Mouse (Mus musculus) thymus, postnatal 0 days (tissue): ENCODE measurements around the gene Mmd. TPM values are rescaled to one million over a fixed set of nuclear protein-coding genes. Genes with fewer than 3 reads are reported as not detected.

Source experiments
- DNase-seq: peaks from one replicate; pipeline ENCODE4 v3.0.0-alpha.2; 2015; ENCODE audit warnings: low spot score
- polyA plus RNA-seq: library from polyadenylated mRNA; unstranded; fragments of >200 nt; fragmentation: Nextera tagmentation; extraction: Ambion mirVana; gene quantifications from 2 replicates; pipeline ENCODE4 v1.2.1, GENCODE M21; 2015

Gene Mmd
- 18.3 and 19.2 TPM in 2 replicates for polyA plus RNA-seq

DNA sequence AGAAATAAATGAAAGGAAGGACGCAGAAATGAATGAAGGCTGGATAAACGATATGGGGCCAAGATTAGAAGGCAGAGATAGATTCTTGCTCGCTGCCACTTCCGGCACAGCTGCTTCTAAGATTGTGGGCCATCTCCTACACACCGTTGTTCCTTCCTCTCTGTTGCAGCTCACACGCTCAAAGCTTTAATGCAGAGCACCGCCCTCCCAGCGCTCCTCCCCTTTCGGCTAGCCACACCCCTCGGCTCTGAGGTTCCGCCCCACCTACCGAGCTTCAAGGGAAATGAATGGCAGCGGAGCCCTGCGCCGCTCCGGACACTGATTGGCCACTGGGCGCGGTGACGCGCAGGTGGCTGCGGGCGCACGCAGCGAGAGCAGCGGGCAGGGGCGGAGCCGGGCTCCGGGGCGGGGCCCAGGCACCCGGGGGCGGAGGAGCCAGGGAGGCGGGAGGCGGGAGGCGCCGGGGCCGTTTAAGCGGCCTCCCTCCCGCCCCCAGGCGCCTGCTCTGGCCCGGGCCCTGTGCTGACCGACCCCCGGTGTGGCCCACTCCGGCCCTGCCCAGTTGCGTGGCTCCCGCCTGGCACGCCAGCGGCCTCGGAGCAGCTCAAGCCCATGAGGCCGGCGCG, at the start of gene Mmd:
TSS of gene Mmd (plus strand) at position 432 of the 626 bp plus-strand sequence.
- peak; percentile 99 for DNase-seq

DNA sequence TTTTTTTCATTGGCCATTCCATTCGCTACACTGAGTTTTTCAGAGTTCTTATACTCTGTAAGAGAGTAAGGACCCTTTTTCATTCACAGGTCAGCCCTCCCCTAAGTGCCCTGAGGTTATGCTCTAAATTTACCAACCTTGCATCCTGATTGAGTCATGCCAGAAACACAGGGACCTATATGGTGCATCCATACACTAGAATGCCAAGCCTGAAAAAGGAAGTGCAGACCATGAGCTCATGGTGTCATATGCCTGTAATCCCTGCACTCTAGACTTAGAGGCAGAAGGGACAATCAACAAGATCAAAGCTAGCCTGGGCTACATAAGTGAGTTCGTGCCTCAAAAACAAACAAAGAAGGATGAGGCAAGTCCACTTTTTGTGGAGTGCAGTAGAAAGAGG, 48.4 kb upstream of the Mmd start:
- DNase-seq: no peak

DNA sequence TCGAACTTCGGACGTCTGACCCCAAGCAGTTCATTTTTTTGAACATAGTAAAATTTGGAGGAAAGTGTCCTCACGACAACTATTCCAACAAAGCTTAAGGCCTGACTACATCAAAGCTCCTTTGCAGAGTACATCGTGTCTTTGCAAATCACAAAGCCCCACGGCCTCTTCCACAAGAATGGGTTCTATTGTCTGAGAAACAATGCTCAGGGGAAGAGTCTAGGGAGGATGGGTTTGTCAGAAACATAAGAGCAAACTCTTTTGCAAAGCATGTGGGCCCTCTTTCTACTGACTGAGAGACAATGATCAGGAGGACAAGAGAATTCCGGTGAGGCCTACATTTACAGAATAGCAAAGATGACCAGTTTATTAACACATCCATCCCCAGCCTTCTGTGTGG, 35.0 kb upstream of the Mmd start:
- DNase-seq: no peak

DNA sequence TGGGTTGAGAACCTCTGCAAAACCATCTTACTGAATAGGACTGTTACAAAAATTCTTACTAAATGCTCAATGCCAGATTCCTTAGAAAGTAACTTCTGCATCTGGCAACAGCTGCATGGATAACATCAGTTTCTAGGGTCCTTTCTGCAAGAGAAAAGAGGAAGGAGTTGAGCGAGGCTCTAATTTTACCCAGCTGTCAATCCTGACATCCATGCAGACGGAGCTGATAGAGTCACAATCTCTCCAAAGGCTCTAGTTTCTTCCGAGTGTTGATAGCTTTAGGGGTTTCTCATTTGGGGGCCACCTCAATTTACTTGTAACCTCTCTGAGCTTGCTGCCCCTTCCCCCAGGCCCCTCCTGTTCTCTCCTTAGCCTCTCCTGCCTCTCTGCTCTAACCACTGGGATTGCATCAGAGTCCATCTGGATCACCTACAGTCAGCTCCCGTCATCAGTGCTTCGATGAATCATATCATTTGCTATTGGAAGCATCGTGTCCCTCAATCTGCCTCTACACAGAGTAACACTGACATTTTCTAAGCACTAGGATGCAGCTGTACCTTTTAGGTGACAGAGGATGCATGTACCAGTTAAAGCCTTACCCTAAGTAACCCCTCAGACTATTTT, 29.1 kb upstream of the Mmd start:
- DNase-seq: no peak

DNA sequence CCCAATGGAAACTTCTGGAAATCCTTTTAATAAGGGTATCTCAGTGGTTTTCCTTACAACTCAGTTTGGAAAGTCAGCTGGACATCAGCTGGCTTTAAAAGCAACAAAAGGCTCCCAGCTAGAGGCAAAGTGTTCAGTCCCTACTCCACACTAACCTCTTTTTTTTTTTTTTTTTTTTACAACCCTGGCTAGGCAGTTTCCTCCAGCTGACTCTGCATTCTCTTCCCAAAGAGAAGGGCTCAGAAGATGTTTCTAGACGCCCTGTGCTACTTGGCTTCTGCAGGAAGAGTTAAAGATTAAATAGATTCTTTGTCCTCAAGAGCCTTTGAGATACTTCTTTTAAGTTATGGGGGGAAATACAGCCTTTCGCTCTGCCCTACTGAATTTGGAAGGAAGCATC, 28.5 kb upstream of the Mmd start:
- no peak for DNase-seq

DNA sequence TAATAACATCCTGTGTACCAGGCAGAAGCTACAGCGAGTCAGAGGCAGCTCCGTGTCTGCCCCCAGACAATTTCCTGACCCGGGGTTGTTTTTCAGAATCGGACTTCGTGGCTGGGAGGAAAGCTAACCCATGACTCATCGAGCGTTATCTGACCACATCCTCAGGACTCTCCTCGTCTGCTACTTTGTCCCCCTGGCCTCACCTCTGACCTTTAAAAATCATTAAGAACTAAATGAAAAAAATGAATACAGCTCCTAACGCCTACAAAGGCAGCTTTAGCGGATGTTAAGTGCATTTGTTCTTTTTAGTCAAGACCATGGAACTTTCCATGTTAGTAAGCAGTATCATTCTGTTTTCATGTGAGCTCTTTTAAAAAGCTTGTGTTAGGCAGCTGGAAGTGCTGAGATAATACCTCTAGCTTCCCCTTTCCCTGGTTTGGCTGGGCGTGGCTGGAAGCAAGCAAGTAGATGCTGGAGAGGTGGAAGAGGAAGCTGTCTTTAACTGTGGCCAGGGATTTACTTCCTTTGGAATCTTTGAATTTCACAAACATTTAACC, 24.3 kb upstream of the Mmd start:
- peak; percentile 9 for DNase-seq

DNA sequence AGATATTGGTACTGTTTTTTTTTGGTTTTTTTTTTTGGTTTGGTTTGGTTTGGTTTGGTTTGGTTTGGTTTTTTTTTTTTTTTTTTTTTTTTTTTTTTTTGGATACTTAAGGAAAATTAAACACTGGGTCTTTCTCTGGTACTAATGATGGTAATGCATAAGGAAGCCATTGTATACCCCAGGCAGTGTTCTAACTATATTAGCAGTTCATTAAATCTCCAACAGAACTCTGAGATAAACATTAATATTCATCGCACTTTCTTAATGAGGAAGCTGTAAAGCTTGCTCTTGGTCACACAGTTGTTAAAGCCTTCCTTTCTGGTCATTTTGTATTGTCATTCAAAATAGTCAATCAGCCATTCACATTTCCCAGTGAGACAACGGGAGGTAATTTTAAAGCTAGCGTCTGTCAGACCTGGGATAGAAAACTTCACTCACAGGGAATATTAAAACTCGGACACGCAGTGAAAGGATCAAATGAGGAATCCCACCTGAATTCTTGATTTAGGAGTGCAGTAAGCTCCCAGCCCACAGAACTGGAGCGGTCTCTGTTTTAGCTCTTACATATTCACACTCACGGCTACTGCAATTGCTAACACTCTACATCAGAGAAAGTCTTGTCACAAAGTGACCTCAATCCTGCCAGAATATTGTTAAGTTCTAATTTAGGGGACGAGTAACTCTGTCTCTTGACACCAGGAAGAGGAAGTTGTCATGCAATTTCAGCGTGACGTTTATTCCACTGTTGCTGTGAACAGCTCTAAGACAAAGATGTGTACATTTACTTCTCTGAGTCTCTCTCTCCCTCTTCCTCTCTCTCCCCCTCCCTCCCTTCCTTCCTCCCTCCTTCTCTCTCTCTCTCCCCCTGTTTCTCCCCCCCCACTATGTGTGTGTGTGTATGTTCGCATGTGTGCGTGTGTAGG, 22.0 kb upstream of the Mmd start:
- no peak for DNase-seq

DNA sequence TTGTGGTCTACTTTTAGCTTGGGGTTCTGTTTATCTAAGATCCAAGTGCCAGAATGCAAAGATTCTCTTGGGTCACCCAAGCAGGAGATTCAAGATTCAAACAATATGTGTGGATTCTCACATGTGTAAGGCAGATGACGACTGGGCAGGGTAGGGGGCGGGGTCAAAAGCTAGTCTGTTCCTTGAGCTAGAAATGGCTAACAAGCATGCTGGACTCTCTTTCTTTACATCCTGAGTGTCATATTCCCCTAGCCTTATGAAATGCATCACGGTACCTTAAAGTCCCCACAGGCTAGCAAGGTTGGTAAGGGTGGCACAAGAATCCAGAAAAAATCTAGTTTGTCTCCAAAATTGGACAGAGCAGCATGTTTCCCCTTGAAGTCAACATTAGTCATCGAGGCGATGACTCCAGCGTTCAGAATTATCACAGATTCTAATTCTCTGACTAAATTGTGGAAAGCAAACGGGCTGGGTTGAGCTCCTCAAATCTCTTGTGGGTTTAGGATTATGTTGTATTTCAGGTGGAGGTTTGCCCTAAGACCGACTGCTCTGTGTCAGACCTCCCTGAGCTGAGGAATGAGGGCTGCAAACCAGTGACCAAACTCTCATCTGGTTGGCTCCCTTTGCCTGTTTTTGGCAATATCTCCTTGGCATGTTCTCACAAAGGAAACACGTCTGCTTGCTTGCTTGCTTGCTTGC, 20.9 kb upstream of the Mmd start:
- DNase-seq: no peak

DNA sequence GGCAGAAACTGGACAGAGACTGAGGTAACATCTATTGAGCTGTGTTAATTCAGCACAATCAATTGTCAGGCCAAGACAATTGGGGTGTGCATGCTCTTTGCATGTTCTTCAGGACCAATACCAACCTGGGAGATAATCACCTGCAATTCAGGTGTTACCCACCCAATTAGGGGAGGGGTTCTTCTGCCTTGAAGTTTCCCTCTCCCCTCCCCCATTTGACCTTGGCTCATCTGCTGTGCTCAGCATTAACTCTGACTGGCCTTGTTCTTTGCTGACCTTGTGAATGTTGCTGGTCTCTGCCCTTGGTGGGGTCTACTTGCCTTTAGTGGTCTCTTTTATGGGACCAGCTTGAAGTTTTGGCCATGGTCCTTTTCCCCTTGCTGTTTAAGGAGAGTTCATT, 19.5 kb upstream of the Mmd start:
- DNase-seq: no peak

DNA sequence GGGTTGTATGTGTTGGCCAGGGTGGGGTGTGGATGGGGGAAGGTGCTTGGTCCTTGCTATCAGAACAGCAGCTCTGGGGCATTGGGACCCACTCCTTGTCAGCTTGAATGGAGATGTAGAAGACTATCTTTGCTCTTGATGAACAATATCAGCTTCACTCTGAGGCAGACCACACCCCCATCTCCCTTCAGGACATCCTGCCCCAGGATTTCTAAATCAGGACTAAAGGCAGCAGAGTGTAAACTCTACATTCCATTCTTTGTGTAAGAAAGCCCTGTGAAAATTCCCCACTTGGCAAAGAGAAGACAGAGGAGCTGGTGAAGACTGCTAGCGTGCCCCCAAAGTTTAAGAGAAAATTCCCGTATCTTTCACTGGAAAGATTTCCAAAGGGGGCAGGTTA, 18.6 kb upstream of the Mmd start:
- DNase-seq: no peak

DNA sequence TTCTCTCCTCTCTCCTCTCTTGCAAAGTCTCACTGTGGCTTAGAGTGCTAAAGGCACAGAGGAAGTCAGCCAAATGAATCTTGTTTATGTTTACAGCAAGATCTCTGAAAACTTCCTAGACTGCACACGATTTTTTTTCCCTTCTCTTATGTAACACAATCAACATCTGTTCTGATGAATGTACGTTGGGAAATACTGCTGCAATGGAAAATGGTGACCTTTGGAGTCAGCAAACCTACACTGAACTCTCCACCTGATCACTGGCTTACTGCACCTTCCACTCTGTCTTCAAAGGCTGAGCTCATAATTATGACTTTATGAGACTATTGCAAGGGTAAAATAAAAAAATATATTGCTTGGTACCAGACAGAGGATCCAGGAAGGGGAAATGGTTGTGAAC, 17.6 kb upstream of the Mmd start:
- no peak for DNase-seq

DNA sequence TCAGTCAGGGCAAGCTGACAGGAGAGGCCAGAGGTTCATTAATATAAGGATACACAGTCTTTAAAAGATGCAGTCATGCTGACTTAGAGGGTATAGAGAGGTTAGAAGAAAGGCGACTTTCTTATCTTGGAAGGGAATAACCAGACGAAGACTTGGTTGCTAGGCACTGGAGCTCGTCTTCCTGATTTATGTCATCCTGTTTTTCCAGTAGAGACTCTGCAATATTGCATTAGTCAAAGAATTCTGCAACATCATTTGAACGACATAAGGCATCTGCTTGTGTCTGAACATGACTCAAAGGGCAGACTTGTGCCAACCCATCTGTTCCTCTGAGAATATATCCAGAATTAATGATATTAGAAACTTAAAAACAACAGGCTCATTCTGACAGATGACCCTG, 16.6 kb upstream of the Mmd start:
- DNase-seq: no peak

DNA sequence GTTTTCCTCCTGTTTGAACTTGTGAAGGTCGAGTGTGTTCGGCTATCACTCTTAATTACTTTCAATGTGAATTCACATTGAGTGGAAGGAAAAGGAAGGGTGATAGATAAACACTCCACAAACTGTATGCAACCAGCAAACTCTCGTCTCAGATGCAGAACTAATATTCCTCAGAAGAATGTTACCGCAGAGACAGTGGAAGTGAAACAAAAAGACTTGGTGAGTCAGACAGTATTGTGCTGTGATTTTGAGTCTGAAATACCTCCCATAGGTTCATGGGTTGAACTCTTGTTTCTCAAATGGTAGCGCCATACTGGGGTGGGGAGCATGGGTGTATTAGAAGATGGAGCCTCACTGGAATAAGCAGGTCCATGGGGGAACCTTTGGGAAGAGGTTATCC, 14.0 kb upstream of the Mmd start:
- DNase-seq: no peak

DNA sequence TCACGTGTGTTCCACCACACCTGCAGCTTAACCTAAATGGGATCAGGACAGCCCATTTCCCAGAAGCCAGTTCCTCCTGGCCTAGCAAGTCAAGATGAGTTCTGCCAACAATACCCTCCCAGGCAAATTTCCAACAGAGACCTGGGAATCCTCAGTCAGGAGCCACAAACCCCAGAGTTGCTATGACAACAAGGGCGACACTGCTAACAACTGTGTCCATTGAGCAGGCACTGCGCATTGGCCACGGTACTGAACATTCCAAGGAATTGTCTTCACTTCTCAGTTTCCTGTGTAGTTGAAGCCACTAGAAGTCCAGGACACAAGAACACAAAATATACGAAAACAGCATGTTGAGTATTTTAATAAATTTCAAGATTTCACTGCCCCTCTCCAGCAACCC, 11.6 kb upstream of the Mmd start:
- DNase-seq: no peak

DNA sequence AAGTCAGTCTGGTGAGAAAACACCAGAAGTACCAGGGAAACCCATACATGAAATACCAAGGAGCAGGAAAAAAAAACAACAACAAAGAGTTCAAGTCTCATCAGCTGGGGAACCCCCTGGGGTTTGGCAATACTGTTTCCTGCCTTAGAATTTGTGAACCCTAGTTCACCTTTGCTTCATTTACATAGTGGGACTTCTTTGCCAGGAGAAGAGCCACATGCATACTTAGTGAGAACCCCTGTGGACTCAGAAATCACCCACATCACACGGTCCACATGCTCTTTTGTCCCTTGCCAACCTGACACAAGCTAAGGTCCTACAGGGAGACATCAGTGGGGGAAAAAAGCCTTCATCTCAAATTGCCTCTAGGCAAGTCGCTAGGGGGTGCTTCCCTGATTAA, 10.6 kb upstream of the Mmd start:
- DNase-seq: no peak

DNA sequence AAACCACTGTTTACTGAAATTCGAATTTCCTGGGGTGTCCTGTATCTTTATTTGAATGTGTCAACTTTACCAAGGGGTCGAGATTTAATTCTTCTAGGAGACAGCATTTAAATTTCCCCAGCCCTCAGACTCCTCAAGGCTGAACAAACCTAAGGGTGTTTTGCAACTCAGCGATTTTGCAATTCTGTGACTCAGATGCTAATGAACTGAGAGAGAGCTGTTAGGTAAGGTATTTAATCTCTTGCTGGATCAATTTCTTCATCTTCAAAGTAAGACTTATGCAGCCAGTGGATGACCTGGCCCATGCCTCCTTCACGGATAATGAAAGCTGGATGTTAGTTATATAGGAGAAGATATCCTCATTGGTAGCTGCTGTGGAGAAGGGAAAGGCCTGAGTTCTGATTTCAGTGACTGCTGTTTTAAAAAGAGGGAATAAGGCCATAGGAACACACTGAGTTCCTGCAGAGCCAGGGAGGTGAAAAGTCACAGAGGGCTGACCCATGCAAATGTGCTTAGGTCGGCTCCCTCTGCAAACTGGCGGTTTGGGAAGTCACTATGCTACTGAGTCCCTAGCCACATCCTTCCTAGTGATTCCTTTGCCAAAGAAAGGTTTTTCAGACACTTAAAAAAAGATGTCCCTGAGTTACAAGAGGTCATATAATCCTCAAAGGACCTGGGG, 8.5 kb upstream of the Mmd start:
- DNase-seq: no peak

DNA sequence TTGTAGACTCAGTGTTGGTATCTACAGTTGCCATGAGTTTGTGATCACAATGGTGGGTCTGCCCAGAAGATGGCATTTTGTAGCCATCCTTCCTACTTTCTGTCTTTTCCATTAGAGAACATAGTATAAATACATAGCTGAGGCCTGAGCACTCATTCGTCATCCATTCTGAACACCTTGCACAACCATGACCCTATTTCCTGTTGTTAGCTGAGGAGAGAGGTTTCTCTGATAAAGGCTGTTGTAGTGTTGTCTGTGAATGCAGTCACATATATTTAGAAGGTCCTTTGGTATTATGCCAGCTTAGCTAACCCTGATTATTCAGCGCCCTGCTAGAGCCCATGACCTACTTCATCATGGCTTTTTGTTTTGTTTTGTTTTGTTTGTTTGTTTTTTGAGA, 7.4 kb upstream of the Mmd start:
- DNase-seq: no peak

DNA sequence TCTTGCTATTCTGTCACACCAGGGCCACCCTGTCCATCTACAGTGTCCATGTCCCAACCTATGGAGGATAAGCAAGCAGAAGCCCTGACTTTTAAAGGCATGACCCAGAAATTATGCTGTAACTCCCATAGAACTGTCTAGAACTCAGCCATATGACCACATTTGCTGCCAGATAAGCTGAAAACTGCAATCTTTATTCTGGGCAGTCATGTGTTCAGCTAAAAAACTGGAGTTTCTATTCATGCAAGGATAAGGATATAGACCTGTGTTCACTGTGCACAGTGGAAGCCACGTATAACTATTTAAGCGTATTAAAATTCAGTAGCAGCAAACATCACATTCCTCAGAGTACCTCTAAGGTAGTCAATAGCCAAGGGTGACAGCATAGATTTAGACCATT, 6.0 kb upstream of the Mmd start:
- no peak for DNase-seq

DNA sequence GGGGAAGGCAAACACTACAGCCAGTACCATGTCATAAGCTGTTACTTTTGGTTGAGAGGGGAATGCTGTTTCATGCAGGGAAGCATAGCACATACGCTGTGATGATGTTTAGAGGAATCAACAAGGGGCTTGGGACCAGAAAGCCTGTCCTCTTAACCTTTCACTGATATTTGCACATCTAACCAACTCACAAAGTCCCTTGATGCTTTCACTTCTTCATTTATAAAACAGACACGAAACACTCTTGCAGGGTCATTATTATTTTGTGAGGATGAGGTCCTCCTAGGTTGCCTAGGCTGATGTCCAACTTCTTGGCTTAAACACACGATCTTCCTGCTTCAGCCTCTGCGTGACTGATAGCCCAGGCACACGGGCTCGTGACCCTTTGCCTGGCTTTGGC, 3.6 kb upstream of the Mmd start:
- DNase-seq: no peak

DNA sequence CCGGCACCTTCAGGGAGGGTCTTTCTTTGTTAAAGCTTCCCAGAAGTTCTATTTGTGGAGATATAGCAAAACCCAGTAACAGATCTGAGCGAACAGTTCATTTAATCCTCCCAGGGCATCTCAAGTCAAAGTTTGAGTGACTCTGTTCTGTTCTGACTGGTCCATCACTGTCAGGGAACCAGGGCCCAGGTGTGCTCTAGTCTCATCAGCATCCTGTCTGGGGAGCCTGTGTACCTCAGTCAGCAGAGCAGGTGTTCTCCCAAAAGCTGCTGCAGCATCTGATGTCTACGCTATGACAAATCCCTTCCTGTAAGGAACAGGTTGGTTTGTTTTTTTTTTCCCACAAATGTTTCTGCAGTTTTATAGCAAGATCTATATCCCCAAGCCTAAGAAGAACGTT, 2.6 kb upstream of the Mmd start:
- DNase-seq: peak; percentile 42

DNA sequence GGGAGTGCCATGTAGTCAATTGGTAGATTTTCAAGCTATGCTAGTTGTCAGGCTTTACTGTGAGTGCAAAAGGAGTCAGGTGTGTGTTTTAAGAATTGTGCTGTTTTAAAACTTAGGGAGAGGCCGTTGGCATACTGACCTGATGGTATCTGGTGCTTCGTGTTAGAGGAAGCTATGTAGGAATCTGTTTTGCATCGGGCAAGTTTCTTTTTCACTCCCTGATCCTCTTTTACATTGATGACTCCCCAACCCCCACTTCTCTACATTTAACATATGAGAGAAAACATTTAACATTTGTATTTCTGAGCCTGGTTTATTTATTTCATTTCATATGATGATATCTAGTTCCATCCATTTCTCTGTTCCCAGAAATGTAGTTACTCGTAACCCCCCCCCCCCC, 1.5 kb upstream of the Mmd start:
- DNase-seq: no peak
